Mouse (Mus musculus): ENCODE measurements at regions not wholly inside any gene's neighbourhood (a gene's known extent, or its start where the extent isn't known, plus 50 kb on each side); places are given as distances from the start of the nearest gene placed in this dataset.

GRCm38 (mm10) chr6:127246730-127247129 lies 94.7 kb upstream of the Ccnd2 start:
- TF ChIP-seq POLR2A (IDR thresholded peaks at IDR 0.05; ENCODE audit: borderline replicate concordance, low read depth, low read length): no peak
- TF ChIP-seq CTCF (IDR thresholded peaks at IDR 0.05; ENCODE audit: low read depth, low read length): no peak
